Mouse (Mus musculus) ES-CJ7 (cell line): ENCODE measurements at regions not wholly inside any gene's neighbourhood (a gene's known extent, or its start where the extent isn't known, plus 50 kb on each side); places are given as distances from the start of the nearest gene placed in this dataset.

Experiments used
- DNase-seq: peaks from one replicate; pipeline ENCODE4 v3.0.0; 2011; ENCODE audit warnings: low read depth, low spot score

DNA sequence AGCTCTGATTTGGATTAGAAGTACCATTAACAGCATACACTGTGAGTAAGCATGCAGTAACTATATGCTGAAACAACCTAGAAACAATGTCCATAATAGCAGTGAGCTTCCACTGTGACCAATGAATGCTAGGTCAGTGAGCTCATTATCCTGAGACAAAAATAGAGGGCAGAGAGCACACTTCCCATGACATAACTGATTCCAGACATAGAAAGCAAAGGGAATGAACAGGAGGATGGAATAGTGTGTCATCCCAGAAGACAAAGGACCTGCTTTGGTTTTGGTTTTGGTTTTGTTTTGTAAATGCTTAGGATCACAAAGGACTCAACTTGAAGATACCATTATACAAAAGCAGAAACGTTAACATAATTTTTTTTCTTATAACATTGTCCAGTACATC is 150.8 kb upstream of the Nr3c2 start:
- no peak for DNase-seq

DNA sequence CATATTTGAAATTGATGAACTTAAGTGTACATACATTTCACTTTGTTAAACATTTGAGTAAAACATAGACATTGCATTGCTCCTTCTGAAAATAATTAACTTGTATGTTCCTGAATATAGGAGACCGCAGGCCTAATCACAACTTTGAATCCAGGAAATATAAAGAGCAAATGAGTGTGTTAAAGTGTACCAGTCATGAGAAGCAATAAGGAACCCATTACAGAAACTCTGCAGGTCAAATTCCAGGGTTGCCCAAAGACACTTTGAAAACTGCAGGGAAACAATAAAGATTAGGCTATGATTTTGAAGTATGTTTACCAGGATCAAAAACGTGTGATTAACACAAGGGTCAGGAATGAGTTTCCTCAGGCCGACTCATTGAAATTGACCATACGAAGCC is 149.0 kb upstream of the Nr3c2 start:
- DNase-seq: no peak

DNA sequence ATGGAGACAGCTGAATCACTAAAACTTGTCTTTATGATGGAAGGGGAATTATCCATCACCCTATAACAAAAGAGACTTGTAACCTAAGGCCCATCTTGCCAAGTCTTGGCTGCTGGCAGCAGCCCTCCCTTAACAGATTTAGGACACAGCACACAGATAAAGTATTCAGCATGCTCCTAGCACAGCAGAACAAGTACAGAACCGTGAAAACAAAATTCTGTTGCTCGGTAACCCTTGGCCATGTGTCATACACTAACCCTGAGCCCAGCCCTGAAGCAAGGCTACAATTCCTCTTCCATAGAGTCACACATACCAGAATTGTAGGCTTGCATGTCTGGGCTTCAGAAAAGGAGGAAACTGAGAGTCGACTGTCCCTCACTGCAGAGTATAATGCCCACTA is 145.1 kb upstream of the Nr3c2 start:
- no peak for DNase-seq

DNA sequence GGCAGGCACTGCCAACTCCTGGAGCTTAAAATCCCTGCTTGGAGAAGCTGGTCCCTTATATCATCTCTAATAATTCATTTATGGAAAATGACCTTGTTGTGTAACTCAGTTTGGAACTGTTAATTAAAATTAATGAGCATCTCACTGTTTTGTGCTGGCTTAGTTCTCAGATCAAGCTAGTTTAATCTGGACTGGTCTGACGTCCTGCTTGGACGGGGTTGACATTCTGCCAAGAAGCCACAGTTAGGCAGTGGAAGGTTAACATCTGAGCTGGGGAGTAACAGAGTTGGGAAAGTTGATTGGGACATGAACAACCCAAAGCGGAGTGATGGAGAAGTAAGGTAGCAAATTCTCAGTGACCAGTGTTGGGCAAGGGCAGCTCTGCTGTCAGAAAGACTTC is 135.0 kb upstream of the Nr3c2 start:
- DNase-seq: no peak

DNA sequence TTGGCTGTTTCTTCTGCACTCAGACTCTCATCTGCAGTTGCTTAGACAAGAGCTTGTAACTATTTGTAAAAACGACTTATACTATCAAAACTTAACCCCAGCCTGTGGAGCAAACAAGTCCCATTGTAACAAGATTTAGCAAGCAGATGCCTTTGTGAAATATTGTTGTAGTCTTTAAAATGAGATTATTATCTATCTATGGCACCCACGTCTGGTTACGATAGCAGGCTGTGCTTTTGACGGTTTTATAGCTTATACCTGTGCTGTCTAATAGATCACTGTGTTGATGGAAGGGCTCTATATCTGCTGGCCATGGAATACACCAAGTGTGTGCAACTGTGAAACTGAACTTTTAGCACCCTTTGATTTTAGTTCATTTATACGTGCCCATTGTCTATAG is 130.9 kb upstream of the Nr3c2 start:
- no peak for DNase-seq

DNA sequence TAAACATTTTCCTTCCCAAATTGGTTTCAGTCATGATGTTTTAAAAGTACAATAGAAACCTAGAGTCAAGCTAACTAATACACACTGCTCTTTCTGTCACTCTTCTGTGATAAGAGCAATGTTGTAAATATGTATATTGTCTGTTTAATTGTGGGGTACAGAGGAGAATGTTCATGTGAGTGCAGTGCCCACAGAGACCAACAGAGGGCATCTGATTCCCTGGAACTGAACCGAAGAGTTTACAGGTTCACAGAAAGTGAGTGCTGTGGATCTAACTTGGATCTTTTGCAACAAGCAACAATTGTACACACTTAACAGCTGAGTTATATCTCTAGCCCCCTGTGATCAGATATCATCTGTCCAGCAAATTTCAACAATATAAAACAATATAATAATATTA is 111.5 kb upstream of the Nr3c2 start:
- DNase-seq: peak; percentile 31

DNA sequence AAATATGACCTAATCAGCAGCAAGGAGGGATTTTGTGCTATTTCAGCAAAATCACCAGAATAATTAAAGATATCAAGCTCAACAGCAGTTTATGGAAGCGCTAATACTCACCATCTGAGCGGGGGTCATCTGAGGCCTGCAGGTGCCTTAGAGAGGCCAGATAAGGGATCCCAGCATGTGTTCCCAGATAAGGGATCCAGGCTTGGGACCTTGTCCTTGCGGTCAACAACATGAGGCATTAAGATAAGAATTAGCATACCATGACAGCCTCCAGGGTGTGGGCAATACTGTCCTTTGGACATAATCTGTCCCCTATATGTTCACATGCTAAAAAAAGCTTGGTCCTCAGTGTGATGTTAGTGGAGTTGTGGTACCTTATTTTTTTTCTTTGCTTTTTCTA is 105.4 kb upstream of the Nr3c2 start:
- no peak for DNase-seq

DNA sequence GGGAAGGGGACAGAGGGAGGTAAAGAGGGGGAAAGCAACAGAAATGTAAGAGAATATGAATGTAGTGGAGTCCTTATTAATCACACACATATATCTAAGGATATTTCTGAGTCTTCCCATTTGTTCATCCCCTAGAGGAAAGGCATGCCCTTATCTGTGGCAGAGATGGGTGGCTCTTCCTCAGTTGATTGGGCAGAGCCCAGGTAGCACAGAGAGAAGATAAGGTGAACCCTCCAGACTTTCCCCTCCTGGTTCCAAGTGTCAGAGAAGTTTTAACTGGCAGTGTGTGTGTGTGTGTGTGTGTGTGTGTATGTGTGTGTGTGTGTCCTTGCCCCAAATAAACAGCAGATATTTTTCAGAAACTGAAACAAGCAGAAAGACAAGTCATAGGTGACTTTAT is 99.2 kb upstream of the Nr3c2 start:
- no peak for DNase-seq

DNA sequence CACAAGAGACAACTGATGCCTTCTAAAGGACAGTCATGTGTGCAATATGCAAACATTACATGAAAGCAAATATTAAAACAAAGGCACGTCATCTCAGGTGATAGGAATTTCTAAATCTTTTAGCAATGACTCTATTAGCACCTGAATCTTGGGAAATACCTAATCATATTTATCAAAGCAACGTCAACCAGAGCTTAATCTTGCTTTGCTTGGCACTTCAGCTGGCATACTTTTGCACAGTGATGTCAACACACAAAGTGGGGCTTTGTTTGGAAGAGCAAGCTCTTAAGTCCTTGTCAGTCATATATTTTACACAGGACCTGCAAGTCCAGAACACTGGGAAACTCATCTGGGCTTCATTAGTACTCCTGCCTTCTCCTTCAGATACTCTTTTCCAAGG is 75.8 kb upstream of the Nr3c2 start:
- no peak for DNase-seq
